Mouse (Mus musculus): ENCODE data around the gene Ddx60.

- no peak for TF ChIP-seq POLR2A (IDR thresholded peaks at IDR 0.05; ENCODE audit: borderline replicate concordance, control insufficient read depth, low read depth, low read length)
- TF ChIP-seq CTCF (IDR thresholded peaks at IDR 0.05; ENCODE audit: control insufficient read depth, insufficient read depth, low read length): no peak
Measured at GRCm38 (mm10) chr8:61933243-61933642, 5.4 kb downstream of the Ddx60 start.
